Mouse (Mus musculus): Measurements from ENCODE around the gene Pinlyp. TPM values are rescaled to one million over a fixed set of nuclear protein-coding genes. Genes with fewer than 3 reads are reported as not detected.

Pinlyp gene
- polyA plus RNA-seq, 1 experiment: 24.2 TPM

DNA sequence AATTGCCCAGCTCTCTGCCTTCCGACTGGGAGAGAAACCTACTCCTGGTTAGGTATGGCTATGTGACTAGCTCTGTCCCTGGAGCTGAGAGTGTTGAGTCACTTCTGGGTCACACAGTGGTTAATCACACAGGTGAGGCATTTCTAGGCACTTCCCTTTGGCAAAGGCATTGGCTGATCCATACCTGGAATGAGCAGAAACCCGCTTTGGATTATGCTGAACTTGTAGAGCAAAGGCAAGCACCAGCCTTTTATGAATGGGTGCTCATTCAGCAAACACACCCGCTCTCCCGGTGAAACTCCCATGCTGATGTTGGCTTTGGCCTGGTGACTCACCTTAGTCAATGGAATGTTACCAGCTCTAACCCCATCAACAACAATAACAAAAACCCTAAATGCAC is 6.2 kb downstream of the Pinlyp start:
- Histone ChIP-seq H3K4me1 (ENCODE audit: control insufficient read depth, insufficient read depth, low read length) (no peaks in the 10 kb centered on the region), H3K4me3 (replicated peaks; ENCODE audit: extremely low read depth, low read depth, low read length) (no peak overlapping the region)
- DNase-seq: no peak
- TF ChIP-seq POLR2A (IDR thresholded peaks at IDR 0.05; ENCODE audit: borderline replicate concordance, extremely low read depth, low read depth, low read length) (no peak), CTCF (IDR thresholded peaks at IDR 0.05; ENCODE audit: insufficient read depth, low read length) (no peak)
- 80% methylated on average over 4 of the region's 4 CpGs for WGBS

DNA sequence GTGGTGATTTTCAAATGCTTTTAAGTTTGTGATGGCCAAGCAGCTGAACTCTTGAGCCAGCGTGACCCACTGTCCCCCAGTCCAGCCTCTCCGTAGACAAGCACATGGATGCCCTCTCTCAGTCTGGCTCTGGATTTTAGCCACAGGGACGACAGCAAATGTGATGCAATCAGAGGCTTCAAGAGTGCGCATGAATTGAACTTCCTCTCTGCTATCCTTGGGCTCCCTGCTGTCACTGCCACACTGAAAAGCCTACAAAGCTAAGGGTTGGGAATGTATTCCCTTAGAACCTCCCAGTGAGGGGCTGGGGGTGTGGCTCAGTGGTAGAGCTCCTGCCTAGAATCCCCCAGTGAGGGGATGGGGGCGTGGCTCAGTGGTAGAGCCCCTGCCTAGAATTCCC is 7.2 kb downstream of the Pinlyp start:
- DNase-seq: no peak
- 73% methylated on average over 5 of the region's 5 CpGs for WGBS
- no peaks in the 10 kb centered on the region for H3K4me1 ChIP-seq (ENCODE audit: control insufficient read depth, insufficient read depth, low read length)
- TF ChIP-seq CTCF (IDR thresholded peaks at IDR 0.05; ENCODE audit: insufficient read depth, low read length): no peak
- no peak for TF ChIP-seq POLR2A (IDR thresholded peaks at IDR 0.05; ENCODE audit: borderline replicate concordance, extremely low read depth, low read depth, low read length)
- no peak overlapping the region for H3K4me3 ChIP-seq (replicated peaks; ENCODE audit: extremely low read depth, low read depth, low read length)

DNA sequence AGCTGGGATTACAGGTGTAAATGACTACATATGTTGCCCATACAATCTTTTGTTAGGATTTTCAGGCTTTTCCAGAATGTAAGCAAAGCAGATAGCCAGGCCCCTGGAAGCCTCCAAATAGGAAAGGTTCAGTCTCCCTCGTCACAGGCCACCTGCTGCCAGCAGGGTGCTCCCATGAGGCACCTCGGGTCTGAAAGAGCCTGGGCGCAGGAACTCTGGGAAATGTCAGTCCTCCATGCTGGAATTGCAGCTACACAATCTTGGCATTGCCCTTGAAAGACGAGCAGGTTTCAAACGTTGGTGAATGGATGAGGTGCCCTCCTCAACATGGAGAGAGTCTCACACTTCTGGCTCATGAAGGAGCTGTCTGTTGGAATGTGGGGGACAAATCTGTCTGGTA is 7.8 kb downstream of the Pinlyp start:
- TF ChIP-seq POLR2A (IDR thresholded peaks at IDR 0.05; ENCODE audit: borderline replicate concordance, extremely low read depth, low read depth, low read length): no peak
- TF ChIP-seq CTCF (IDR thresholded peaks at IDR 0.05; ENCODE audit: insufficient read depth, low read length): no peak
- H3K4me1 ChIP-seq (ENCODE audit: control insufficient read depth, insufficient read depth, low read length): no peaks in the 10 kb centered on the region
- 40% methylated on average over 5 of the region's 5 CpGs for WGBS
- no peak for DNase-seq
- H3K4me3 ChIP-seq (replicated peaks; ENCODE audit: extremely low read depth, low read depth, low read length): no peak overlapping the region

DNA sequence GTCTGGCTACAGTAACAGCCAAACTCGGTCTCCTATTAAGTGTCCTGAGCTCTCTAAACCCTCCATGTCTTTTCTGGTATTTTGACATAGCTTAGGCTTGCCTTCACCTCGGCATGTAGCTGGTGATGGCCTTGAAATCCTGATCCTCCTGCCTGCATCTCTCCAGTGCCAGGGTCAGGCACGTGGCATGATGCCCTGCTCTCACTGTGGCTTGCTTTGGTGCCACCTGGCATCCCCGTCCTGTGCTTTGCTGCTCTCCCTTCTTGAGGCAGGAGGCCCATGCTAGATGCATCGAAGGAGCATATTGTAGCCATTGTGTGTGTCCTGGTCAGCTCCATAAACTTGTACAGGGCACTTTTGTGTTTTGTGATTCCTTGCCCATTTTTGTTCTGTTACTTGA is 8.3 kb downstream of the Pinlyp start:
- no peaks in the 10 kb centered on the region for H3K4me1 ChIP-seq (ENCODE audit: control insufficient read depth, insufficient read depth, low read length)
- 68% methylated on average over 5 of the region's 5 CpGs for WGBS
- TF ChIP-seq CTCF (IDR thresholded peaks at IDR 0.05; ENCODE audit: insufficient read depth, low read length) (no peak), POLR2A (IDR thresholded peaks at IDR 0.05; ENCODE audit: borderline replicate concordance, extremely low read depth, low read depth, low read length) (no peak)
- no peak for DNase-seq
- no peak overlapping the region for H3K4me3 ChIP-seq (replicated peaks; ENCODE audit: extremely low read depth, low read depth, low read length)

DNA sequence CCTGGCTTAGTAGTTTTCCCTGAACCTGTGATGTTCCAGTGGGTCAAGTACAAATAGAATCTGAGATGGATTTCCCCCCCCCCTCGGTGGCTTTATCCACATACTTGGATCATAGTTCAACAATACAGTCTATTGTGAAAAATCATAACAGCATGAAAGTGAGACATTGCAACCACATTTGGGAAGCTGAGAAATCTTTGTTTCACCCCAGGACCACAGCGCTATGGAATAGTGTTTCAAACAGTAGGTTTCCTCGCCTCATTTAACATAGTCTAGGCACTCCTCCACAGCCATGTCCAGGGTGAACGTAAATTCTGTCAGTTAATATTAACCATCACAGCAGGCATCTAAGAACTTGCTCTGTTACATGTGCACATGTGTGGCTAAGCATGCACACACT is 8.8 kb downstream of the Pinlyp start:
- H3K4me3 ChIP-seq (replicated peaks; ENCODE audit: extremely low read depth, low read depth, low read length): no peak overlapping the region
- no peak for DNase-seq
- TF ChIP-seq POLR2A (IDR thresholded peaks at IDR 0.05; ENCODE audit: borderline replicate concordance, extremely low read depth, low read depth, low read length): no peak
- TF ChIP-seq CTCF (IDR thresholded peaks at IDR 0.05; ENCODE audit: insufficient read depth, low read length): no peak
- H3K4me1 ChIP-seq (ENCODE audit: control insufficient read depth, insufficient read depth, low read length): no peaks in the 10 kb centered on the region
- 85% methylated on average over 4 of the region's 4 CpGs for WGBS

DNA sequence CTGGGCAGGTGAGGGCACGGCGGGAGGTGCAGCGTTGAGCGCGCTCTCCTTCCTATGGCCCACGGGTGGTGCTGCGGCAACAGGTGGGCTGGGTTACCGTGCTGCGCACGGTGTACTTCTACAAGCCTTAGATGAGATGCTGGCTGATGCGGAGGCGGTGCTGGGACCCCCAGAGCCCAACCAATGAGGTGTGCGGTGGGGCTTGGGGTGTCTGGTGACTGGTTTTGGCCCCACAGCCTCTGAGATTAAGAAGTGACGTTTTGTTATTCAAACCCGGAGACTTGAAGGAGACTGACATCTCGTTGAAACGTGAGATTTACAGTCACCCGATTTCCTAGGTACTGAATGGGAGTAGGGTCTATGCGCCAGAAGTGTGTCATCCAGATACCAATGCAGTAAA is 11.6 kb downstream of the Pinlyp start:
- no peak overlapping the region for H3K4me3 ChIP-seq (replicated peaks; ENCODE audit: extremely low read depth, low read depth, low read length)
- peaks cover 4% of the 10 kb centered on the region; the same call in 1 of the 2 replicates for H3K4me1 ChIP-seq (ENCODE audit: control insufficient read depth, insufficient read depth, low read length)
- DNase-seq: no peak
- 69% methylated on average over 19 of the region's 19 CpGs for WGBS
- TF ChIP-seq POLR2A (IDR thresholded peaks at IDR 0.05; ENCODE audit: borderline replicate concordance, extremely low read depth, low read depth, low read length) (no peak), CTCF (IDR thresholded peaks at IDR 0.05; ENCODE audit: insufficient read depth, low read length) (no peak)

DNA sequence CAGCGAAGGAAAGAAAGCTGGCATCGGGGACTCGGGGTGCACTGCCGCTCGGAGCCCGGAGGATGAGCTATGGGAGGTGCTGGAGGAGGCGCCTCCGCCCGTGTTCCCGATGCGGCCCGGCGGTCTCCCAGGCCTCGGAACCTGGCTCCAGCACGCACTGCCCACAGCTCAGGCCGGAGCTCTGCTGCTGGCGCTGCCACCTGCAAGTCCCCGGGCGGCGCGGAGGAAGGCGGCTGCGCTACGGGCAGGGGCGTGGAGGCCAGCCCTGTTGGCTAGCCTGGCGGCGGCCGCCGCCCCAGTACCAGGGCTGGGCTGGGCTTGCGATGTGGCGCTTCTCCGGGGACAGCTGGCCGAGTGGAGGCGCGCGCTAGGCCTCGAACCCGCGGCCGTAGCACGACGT is 12.1 kb downstream of the Pinlyp start:
- H3K4me1 ChIP-seq (ENCODE audit: control insufficient read depth, insufficient read depth, low read length): peaks cover 4% of the 10 kb centered on the region; the same call in 1 of the 2 replicates
- no peak for DNase-seq
- 71% methylated on average over 41 of the region's 42 CpGs for WGBS
- no peak overlapping the region for H3K4me3 ChIP-seq (replicated peaks; ENCODE audit: extremely low read depth, low read depth, low read length)
- no peak for TF ChIP-seq POLR2A (IDR thresholded peaks at IDR 0.05; ENCODE audit: borderline replicate concordance, extremely low read depth, low read depth, low read length)
- TF ChIP-seq CTCF (IDR thresholded peaks at IDR 0.05; ENCODE audit: insufficient read depth, low read length): no peak

DNA sequence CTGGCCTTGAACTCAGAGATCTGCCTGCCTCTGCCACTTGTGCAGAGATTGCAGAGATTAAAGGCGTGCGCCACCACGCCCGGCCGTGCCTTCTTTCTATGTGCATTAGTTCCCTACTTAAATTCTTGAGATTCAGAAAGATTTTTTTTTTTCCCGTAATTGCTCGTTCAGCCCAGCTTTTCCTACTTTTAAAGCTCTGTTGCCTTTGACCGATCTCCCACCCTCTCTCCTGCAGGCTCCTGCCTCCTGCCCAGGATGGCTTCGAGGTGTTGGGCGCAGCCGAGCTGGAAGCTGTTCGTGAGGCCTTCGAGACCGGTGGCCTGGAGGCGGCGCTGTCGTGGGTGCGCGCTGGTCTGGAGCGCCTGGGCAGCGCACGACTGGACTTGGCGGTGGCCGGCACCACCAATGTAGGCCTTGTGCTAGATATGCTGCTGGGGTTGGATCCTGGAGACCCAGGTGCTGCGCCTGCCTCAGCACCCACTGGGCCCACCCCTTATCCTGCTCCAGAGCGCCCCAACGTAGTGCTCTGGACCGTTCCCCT is 12.8 kb downstream of the Pinlyp start:
- Histone ChIP-seq H3K4me3 (replicated peaks; ENCODE audit: extremely low read depth, low read depth, low read length) (no peak overlapping the region), H3K4me1 (ENCODE audit: control insufficient read depth, insufficient read depth, low read length) (peaks cover 4% of the 10 kb centered on the region; the same call in 1 of the 2 replicates)
- TF ChIP-seq POLR2A (IDR thresholded peaks at IDR 0.05; ENCODE audit: borderline replicate concordance, extremely low read depth, low read depth, low read length) (no peak), CTCF (IDR thresholded peaks at IDR 0.05; ENCODE audit: insufficient read depth, low read length) (no peak)
- DNase-seq: no peak
- 90% methylated on average over 28 of the region's 28 CpGs for WGBS

DNA sequence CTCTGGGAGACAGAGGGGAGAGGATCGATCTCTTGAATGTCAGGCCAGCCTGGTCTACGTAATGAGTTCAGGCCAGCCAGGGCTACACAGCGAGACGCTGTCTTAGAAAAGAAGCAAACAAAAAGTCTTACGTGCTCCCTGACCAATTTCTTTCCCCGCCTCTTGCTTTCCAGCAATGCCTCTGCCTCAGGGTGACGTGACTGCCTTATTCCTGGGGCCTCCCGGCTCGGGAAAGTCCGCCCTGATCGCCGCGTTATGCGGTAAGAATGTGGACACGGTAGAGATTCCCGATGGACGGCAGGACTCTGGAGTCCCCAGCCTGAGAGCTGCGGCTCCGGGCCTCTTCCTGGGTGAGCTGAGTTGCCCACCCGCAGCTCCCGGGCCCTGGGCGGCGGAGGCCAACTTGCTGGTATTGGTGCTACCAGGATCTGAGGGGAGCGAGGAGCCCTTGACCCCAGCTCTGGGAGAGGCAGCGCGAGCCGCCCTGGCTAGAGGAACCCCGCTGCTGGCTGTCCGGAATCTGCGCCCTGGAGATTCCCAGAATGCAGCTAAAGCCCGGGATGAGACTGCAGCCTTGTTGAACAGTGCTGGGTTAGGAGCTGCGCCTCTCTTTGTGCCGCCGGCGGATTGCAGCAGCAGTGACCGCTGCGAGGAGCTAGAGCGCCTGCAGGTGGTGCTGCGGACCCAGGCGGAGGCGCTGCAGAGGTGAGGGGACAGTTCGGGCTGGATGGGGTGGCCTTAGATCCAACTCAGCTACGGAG is 14.5 kb downstream of the Pinlyp start:
- WGBS: 1% methylated on average over 43 of the region's 43 CpGs
- no peak for TF ChIP-seq POLR2A (IDR thresholded peaks at IDR 0.05; ENCODE audit: borderline replicate concordance, extremely low read depth, low read depth, low read length)
- peak; percentile 59 for TF ChIP-seq CTCF (IDR thresholded peaks at IDR 0.05; ENCODE audit: insufficient read depth, low read length)
- peak overlapping the region; percentile 75 for H3K4me3 ChIP-seq (replicated peaks; ENCODE audit: extremely low read depth, low read depth, low read length)
- DNase-seq: peak; percentile 75
- peaks cover 4% of the 10 kb centered on the region; the same call in 1 of the 2 replicates for H3K4me1 ChIP-seq (ENCODE audit: control insufficient read depth, insufficient read depth, low read length)
